Mouse (Mus musculus) embryonic facial prominence, embryonic 15.5 days (tissue): ENCODE data around the gene Rpl12. TPM values are rescaled to one million over a fixed set of nuclear protein-coding genes. Genes with fewer than 3 reads are reported as not detected.

Source experiments
- ATAC-seq: fragments of 200-750 bp; cut with Nextera tagmentation; 2 replicates; pipeline ENCODE4 v1.8.0; 2017; ENCODE audit warnings: low read depth, moderate TSS enrichment; ENCODE audit not compliant: insufficient number of reproducible peaks, low FRiP score, low TSS enrichment
- H3K27ac ChIP-seq: fragments of 300-500 bp; sonication (generic); replicated peaks from 2 replicates; pipeline ENCODE4 v1.5.1; 2015; ENCODE audit warnings: mild to moderate bottlenecking, inconsistent platforms
- H3K27me3 ChIP-seq: fragments of 300-500 bp; sonication (generic); 2 replicates; pipeline ENCODE4 v1.6.1; 2015; ENCODE audit warnings: inconsistent platforms
- H3K36me3 ChIP-seq: fragments of 300-500 bp; sonication (generic); 2 replicates; pipeline ENCODE4 v1.6.1; 2015; ENCODE audit warnings: mild to moderate bottlenecking, inconsistent platforms
- H3K4me1 ChIP-seq: fragments of 300-500 bp; sonication (generic); 2 replicates; pipeline ENCODE4 v1.6.1; 2015; ENCODE audit warnings: inconsistent platforms
- H3K4me2 ChIP-seq: fragments of 300-500 bp; sonication (generic); replicated peaks from 2 replicates; pipeline ENCODE4 v1.6.1; 2015; ENCODE audit warnings: mild to moderate bottlenecking, inconsistent platforms
- H3K4me3 ChIP-seq: fragments of 300-500 bp; sonication (generic); replicated peaks from 2 replicates; pipeline ENCODE4 v1.5.1; 2015; ENCODE audit warnings: mild to moderate bottlenecking, inconsistent platforms
- H3K9ac ChIP-seq: fragments of 300-500 bp; sonication (generic); 2 replicates; pipeline ENCODE4 v1.6.1; 2015; ENCODE audit warnings: inconsistent platforms
- H3K9me3 ChIP-seq: fragments of 300-500 bp; sonication (generic); replicated peaks from 2 replicates; pipeline ENCODE4 v1.6.1; 2016; ENCODE audit warnings: inconsistent platforms
- WGBS: fragments of 180-500 bp; shearing (Covaris S2); methylation state at CpG from one replicate; pipeline ENCODE4 v1.1.7; 2015; 5-methylcytosine and 5-hydroxymethylcytosine counted together
- polyA plus RNA-seq: library from polyadenylated mRNA; unstranded; fragments of >200 nt; fragmentation: Nextera tagmentation; extraction: Ambion mirVana; gene quantifications from 2 replicates; pipeline ENCODE4 v1.2.1, GENCODE M21; 2015

Gene Rpl12
- polyA plus RNA-seq, 1 experiment from 2014 or later = 176 TPM

- no peak overlapping the region for H3K4me3 ChIP-seq
- H3K36me3 ChIP-seq = peaks cover 59% of the 10 kb centered on the region
- H3K9ac ChIP-seq = no peak overlapping the region
- H3K9me3 ChIP-seq = no peaks in the 10 kb centered on the region
- no peaks in the 10 kb centered on the region for H3K4me1 ChIP-seq
- H3K4me2 ChIP-seq = no peak overlapping the region
- H3K27me3 ChIP-seq = no peaks in the 10 kb centered on the region
- WGBS = 71% methylated on average over 11 of the region's 11 CpGs
- ATAC-seq = no peak; the same call in 1 of the 2 replicates
- H3K27ac ChIP-seq = no peak overlapping the region
Observed at GRCm38 (mm10) chr2:32947454-32947853, 13.9 kb upstream of the Rpl12 start.

DNA sequence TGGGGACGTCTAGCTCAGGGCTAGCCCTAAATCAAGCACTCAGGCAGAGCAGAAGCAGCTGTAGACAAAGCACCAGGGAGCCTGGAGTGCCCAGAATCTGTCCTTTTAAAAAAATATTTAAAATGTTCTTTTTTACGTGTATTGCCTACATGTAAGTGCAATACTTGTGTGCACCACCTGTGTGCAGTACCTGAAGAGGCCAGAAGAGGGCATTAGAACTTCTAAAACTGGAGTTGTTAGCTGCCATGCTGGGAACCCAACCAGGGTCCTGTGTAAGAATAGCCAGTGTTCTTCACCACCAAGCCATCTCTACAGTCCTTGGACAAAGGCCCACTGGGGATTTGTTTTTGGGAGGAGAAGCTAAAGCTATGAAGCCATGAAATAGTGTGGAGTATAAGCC, 6.8 kb upstream of the Rpl12 start:
- Histone ChIP-seq H3K36me3 (peaks cover 52% of the 10 kb centered on the region), H3K4me2 (no peak overlapping the region), H3K27me3 (no peaks in the 10 kb centered on the region), H3K27ac (no peak overlapping the region), H3K4me3 (no peak overlapping the region), H3K9ac (no peak overlapping the region), H3K9me3 (no peaks in the 10 kb centered on the region), H3K4me1 (no peaks in the 10 kb centered on the region)
- ATAC-seq = no peak
- WGBS = 91% methylated on average over 2 of the region's 2 CpGs

GRCm38 (mm10) chr2:32957344-32957743, 4.0 kb upstream of the Rpl12 start:
- H3K9ac ChIP-seq = no peak overlapping the region
- no peaks in the 10 kb centered on the region for H3K9me3 ChIP-seq
- no peak overlapping the region for H3K4me2 ChIP-seq
- H3K4me1 ChIP-seq = peaks cover 9% of the 10 kb centered on the region
- H3K36me3 ChIP-seq = peaks cover 36% of the 10 kb centered on the region
- H3K27ac ChIP-seq = no peak overlapping the region
- no peak overlapping the region for H3K4me3 ChIP-seq
- WGBS = 57% methylated on average over 8 of the region's 8 CpGs
- no peaks in the 10 kb centered on the region for H3K27me3 ChIP-seq
- no peak for ATAC-seq

- Histone ChIP-seq H3K9ac (peak overlapping the region; percentile 52; the same call in 1 of the 2 replicates), H3K27me3 (no peaks in the 10 kb centered on the region), H3K4me3 (peak overlapping the region; percentile 64; the same call in 1 of the 2 replicates), H3K4me1 (peaks cover 34% of the 10 kb centered on the region), H3K27ac (no peak overlapping the region), H3K4me2 (peak overlapping the region; percentile 58), H3K9me3 (no peaks in the 10 kb centered on the region), H3K36me3 (peaks cover 37% of the 10 kb centered on the region)
- 86% methylated on average over 4 of the region's 4 CpGs for whole genome bisulfite sequencing
- ATAC-seq = no peak
Observed at GRCm38 (mm10) chr2:32960273-32960672, 1.1 kb upstream of the Rpl12 start.

DNA sequence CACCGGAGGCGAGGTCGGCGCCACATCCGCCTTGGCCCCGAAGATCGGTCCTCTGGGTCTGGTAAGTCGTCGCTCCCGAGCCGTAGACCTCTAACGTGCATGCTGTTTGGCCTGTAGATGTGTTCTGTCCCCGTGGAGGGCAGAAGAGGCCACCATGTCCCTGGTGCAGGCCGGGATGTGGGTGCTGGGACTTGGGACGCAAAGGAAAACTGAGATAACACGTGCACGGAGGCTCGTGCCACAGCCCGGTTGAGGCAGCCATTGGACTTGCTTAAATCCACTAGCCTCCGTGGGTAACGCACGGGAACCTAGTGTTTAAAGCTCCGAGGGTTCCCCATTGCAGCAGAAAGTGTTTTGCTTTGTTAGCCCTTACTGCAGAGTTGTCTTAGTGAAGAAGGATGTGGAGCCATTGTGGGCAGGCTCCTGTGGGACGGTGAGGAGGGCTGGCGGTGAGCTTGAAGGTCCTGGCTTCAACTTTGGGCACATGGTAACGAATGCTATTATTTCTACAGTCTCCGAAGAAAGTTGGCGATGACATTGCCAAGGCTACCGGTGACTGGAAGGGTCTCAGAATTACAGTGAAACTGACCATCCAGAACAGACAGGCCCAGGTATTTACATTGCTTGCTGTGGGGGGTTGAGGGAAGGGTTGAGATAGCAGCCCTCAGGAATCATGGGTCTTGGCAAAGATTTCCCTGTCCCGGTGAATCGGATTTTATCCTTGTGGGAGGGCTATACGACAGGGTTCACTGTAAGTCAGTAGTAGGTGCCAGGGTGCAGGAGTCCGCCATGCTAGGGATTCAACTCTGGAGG, 909 bp downstream of the Rpl12 start:
- Histone ChIP-seq H3K9me3 (no peaks in the 10 kb centered on the region), H3K27me3 (no peaks in the 10 kb centered on the region), H3K27ac (peak overlapping the region; percentile 89), H3K4me3 (peak overlapping the region; percentile 64), H3K36me3 (peaks cover 25% of the 10 kb centered on the region), H3K4me1 (peaks cover 40% of the 10 kb centered on the region), H3K9ac (peak overlapping the region; percentile 70), H3K4me2 (peak overlapping the region; percentile 58)
- no peak for ATAC-seq
- WGBS = under 1% methylated on average over 33 of the region's 33 CpGs

DNA sequence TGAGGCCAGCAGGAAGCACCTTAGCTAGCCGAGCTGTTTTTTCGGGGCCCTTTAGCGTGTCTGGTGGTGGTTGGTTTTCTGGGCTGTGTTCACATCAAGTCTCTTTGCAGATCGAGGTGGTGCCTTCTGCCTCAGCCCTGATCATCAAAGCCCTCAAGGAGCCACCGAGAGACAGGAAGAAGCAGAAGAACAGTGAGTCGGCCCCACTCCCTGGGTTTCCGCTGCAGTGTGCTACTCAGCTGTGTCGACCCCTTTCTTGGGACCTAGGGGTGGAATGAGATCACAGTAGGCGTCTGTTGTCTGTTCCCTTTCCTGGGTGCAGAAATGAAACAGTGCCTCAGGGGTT, 1.5 kb downstream of the Rpl12 start:
- no peak for ATAC-seq
- Histone ChIP-seq H3K36me3 (peaks cover 25% of the 10 kb centered on the region), H3K4me3 (peak overlapping the region; percentile 64), H3K27me3 (no peaks in the 10 kb centered on the region), H3K4me2 (peak overlapping the region; percentile 58), H3K9me3 (no peaks in the 10 kb centered on the region), H3K27ac (peak overlapping the region; percentile 89), H3K9ac (peak overlapping the region; percentile 70), H3K4me1 (peaks cover 46% of the 10 kb centered on the region)
- 4% methylated on average over 9 of the region's 9 CpGs for WGBS

DNA sequence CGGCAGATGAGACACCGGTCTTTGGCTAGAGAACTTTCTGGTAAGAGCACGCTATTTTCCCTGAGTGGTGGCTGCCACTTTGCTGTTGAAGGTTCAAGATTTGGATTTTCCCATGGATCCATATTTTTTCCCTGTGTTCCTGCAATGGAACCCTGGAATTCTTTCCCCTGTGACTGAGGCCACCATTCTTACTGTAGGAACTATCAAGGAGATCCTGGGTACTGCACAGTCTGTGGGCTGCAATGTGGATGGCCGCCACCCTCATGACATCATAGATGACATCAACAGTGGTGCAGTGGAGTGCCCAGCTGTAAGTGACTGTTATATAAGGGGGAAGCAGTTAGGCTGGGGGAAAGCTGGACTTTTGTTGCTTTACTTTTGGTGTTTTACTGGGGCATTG, 2.2 kb downstream of the Rpl12 start:
- no peak for ATAC-seq
- no peaks in the 10 kb centered on the region for H3K9me3 ChIP-seq
- H3K4me2 ChIP-seq = peak overlapping the region; percentile 58
- peaks cover 48% of the 10 kb centered on the region for H3K4me1 ChIP-seq
- H3K4me3 ChIP-seq = peak overlapping the region; percentile 64
- whole genome bisulfite sequencing = 61% methylated on average over 4 of the region's 4 CpGs
- H3K27ac ChIP-seq = 0 out of 2 replicates have a peak overlapping the region, but pooled peaks have one; percentile 89
- peaks cover 25% of the 10 kb centered on the region for H3K36me3 ChIP-seq
- H3K27me3 ChIP-seq = no peaks in the 10 kb centered on the region
- no peak overlapping the region for H3K9ac ChIP-seq

- no peak overlapping the region for H3K9ac ChIP-seq
Observed at GRCm38 (mm10) chr2:32963981-32964380, 2.6 kb downstream of the Rpl12 start.

GRCm38 (mm10) chr2:32964659-32965457, 3.5 kb downstream of the Rpl12 start:
- H3K4me2 ChIP-seq = no peak overlapping the region
- H3K4me3 ChIP-seq = no peak overlapping the region
- no peaks in the 10 kb centered on the region for H3K9me3 ChIP-seq
- no peak overlapping the region for H3K9ac ChIP-seq
- 26% methylated on average over 10 of the region's 10 CpGs for WGBS
- peaks cover 25% of the 10 kb centered on the region for H3K36me3 ChIP-seq
- ATAC-seq = no peak
- H3K27me3 ChIP-seq = no peaks in the 10 kb centered on the region
- peaks cover 48% of the 10 kb centered on the region for H3K4me1 ChIP-seq
- peak overlapping the region; percentile 39; the same call in 1 of the 2 replicates for H3K27ac ChIP-seq

More at GRCm38 (mm10) chr2:32963981-32964380, 2.6 kb downstream of the Rpl12 start:
- Histone ChIP-seq H3K36me3 (peaks cover 25% of the 10 kb centered on the region), H3K27me3 (no peaks in the 10 kb centered on the region), H3K4me2 (no peak overlapping the region), H3K9me3 (no peaks in the 10 kb centered on the region), H3K4me1 (peaks cover 48% of the 10 kb centered on the region), H3K4me3 (peak overlapping the region; percentile 64; the same call in 1 of the 2 replicates), H3K27ac (0 out of 2 replicates have a peak overlapping the region, but pooled peaks have one; percentile 89)
- ATAC-seq = no peak
- 76% methylated on average over 1 of the region's 1 CpGs for WGBS

DNA sequence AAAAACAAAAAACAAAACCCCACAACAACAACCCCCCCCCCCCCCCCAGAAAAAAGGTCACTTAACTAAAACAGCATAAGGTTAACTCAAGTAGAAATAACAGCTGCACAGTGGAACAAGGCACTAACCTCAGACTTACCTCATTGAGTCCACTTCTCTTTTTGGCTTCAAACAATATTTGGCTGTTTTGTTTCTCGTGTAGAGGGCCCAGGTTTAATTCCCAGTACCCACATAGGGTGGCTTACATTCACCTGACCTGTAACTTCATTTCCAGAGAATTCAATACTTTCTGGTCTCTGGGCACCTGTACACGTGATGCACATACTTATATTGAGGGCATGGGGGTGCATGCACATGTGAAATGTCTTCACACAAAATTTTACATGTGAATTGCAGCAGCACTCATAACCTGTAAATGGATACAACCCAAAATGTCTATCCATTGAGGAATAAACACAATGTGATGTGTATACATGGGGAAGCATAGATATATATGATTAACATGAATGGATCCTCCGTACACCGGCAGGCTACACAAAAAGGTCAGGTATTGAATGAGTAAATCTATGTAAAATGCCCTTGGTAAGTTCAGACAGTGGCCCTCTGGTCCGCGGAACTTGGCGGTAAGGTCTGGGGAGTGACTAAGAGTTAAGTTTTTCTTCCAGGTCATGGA, 4.3 kb downstream of the Rpl12 start:
- no peak for ATAC-seq
- Histone ChIP-seq H3K9me3 (no peaks in the 10 kb centered on the region), H3K4me3 (peak overlapping the region; percentile 64; the same call in 1 of the 2 replicates), H3K4me2 (peak overlapping the region; percentile 74), H3K4me1 (peaks cover 43% of the 10 kb centered on the region), H3K9ac (no peak overlapping the region), H3K27me3 (no peaks in the 10 kb centered on the region), H3K27ac (peak overlapping the region; percentile 98; the same call in 1 of the 2 replicates), H3K36me3 (peaks cover 25% of the 10 kb centered on the region)
- 19% methylated on average over 7 of the region's 7 CpGs for WGBS
